Mouse (Mus musculus): Measurements from ENCODE around the gene Olfr1143. TPM values are rescaled to one million over a fixed set of nuclear protein-coding genes. Genes with fewer than 3 reads are reported as not detected.

Gene Olfr1143
- not detected for polyA plus RNA-seq (2017; shearing (Covaris generic))

- ATAC-seq: no peak
These were observed at the start of gene Olfr1143 for GRCm38 (mm10) chr2:87800292-87800691. Gene Olfr1143, plus strand, starts transcription at chr2:87800592.

DNA sequence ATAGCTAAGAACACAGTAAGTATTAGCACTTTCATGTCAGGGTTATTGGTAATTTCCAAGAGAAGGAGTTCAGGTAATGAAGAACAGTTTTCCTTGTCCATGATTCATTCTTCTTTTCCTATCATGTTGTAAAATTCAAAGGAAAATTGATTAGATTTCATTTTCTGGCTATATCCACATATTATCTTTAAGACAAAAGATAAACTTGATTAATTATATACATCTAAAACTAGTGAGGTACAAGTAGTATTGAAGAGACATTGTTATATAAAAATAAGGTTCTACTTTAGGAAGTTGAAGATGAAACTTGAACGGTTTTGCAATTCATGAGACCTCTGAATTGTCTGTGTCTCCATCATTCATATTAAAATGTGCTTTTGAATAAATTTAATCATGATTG lies 46.5 kb upstream of the Olfr1143 start, which contains the start of gene Olfr1141:
Gene Olfr1141, minus strand, starts transcription at position 101 of the 400 bp plus-strand sequence.
- no peak for ATAC-seq

DNA sequence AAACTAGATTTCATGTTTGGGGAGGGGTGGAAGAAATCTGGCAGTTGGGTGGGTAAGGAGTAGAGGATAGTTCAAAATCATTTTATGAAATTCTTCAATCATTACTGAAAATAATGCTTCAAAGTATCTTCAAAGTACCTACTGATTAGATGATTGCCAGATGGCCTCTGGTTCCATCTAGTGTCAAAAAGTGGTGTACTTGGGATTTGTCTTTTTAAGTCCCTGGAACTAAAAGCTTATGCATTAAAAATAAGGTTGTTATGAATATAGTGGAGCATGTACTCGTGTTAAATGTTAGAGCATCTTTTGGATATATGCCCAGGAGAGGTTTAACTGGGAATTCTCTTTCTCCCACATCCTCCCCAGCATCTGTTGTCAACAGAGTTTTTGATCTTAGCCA lies 24.2 kb upstream of the Olfr1143 start:
- ATAC-seq: no peak

DNA sequence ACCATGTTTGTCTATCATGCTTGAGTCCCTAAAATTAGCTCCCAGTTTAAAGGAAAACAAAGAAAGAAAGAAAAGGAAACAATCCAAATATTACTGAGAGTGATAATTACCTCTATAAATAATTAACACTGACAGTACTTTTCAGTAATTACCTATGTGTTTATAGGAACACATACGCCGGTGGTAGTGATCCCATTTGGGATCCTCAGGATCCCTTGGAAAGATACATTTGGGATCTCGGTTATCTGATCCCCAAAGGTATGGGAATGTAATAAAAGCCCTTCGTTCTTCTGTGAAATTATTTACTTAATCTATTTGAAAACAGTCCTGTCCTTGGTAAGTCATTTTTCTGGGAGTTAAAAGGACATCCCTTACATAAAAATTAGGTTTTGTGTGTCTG lies 21.2 kb upstream of the Olfr1143 start, which contains the start of gene Olfr152:
Gene Olfr152, plus strand, starts transcription at position 301 of the 400 bp plus-strand sequence.
- no peak for ATAC-seq

GRCm38 (mm10) chr2:87809522-87809921 lies 9.1 kb downstream of the Olfr1143 start, which contains the start of gene Olfr1145:
Gene Olfr1145, plus strand, starts transcription at chr2:87809822.
- no peak for ATAC-seq

DNA sequence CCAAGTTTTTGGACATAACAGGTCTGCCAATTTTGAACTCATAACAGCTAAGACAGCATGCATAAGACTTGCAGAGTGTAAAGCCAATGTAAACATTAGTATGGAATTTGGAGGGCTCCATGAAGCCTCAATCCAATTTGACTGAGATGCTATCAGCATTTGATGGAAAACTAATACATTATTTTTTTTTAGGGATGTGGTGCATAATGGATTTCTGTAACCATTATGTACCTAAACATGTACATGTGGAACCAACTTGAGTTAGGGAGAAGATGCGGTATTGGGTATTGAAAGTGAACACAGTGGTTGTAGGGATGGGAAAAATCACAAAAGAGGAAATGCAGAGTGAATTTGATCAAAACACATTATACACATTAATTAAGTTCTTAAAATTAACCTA lies 29.8 kb downstream of the Olfr1143 start, which contains the start of gene Olfr1148:
Gene Olfr1148, plus strand, starts transcription at position 301 of the 400 bp plus-strand sequence.
- no peak for ATAC-seq

- no peak for ATAC-seq
These were observed 43.3 kb downstream of the Olfr1143 start, which contains the start of gene Olfr1150-ps1 for GRCm38 (mm10) chr2:87843693-87844092. Gene Olfr1150-ps1, plus strand, starts transcription at chr2:87843993.

Other genes starting within 250 kb of the Olfr1143 start
- not detected for gene Olfr1129, start 226.7 kb upstream of the Olfr1143 start, polyA plus RNA-seq (2017; shearing (Covaris generic))
- gene Olfr1130, start 194.4 kb upstream of the Olfr1143 start, polyA plus RNA-seq (2017; shearing (Covaris generic)): not detected
- not detected for gene Olfr1131, start 173.5 kb upstream of the Olfr1143 start, polyA plus RNA-seq (2017; shearing (Covaris generic))
- gene Olfr1132, start 163.1 kb upstream of the Olfr1143 start, polyA plus RNA-seq (2017; shearing (Covaris generic)): not detected
- not detected for gene Olfr1133, start 153.2 kb upstream of the Olfr1143 start, polyA plus RNA-seq (2017; shearing (Covaris generic))
- not detected for gene Olfr1134, start 142.1 kb upstream of the Olfr1143 start, polyA plus RNA-seq (2017; shearing (Covaris generic))
- not detected for gene Olfr1135, start 126.9 kb upstream of the Olfr1143 start, polyA plus RNA-seq (2017; shearing (Covaris generic))
- gene Olfr1136, start 106.6 kb upstream of the Olfr1143 start, polyA plus RNA-seq (2017; shearing (Covaris generic)): not detected
- gene Olfr1137, start 87.4 kb upstream of the Olfr1143 start, polyA plus RNA-seq (2017; shearing (Covaris generic)): not detected
- gene Olfr1138, start 60.6 kb upstream of the Olfr1143 start, polyA plus RNA-seq (2017; shearing (Covaris generic)): not detected
- not detected for gene Olfr1140, start 56.8 kb upstream of the Olfr1143 start, polyA plus RNA-seq (2017; shearing (Covaris generic))
- not detected for gene Olfr1141, start 46.6 kb upstream of the Olfr1143 start, polyA plus RNA-seq (2017; shearing (Covaris generic))
- gene Olfr152, start 21.1 kb upstream of the Olfr1143 start, polyA plus RNA-seq (2017; shearing (Covaris generic)): not detected
- not detected for gene Olfr1145, start 9.2 kb downstream of the Olfr1143 start, polyA plus RNA-seq (2017; shearing (Covaris generic))
- not detected for gene Olfr1148, start 29.9 kb downstream of the Olfr1143 start, polyA plus RNA-seq (2017; shearing (Covaris generic))
- not detected for gene Olfr1150-ps1, start 43.4 kb downstream of the Olfr1143 start, polyA plus RNA-seq (2017; shearing (Covaris generic))
- not detected for gene Olfr1151, start 55.3 kb downstream of the Olfr1143 start, polyA plus RNA-seq (2017; shearing (Covaris generic))
- under 1 TPM in 1 of 2 experiments, not detected in 1; 0.08 TPM for gene Olfr1152, start 65.9 kb downstream of the Olfr1143 start, polyA plus RNA-seq (2017; shearing (Covaris generic))
- gene Olfr1153, start 94.4 kb downstream of the Olfr1143 start, polyA plus RNA-seq (2017; shearing (Covaris generic)): not detected
- gene Olfr1154, start 104.6 kb downstream of the Olfr1143 start, polyA plus RNA-seq (2017; shearing (Covaris generic)): not detected
- gene Olfr1155, start 144.5 kb downstream of the Olfr1143 start, polyA plus RNA-seq (2017; shearing (Covaris generic)): not detected
- under 1 TPM in 1 of 2 experiments, not detected in 1; 0.20 TPM for gene Olfr1156, start 152.5 kb downstream of the Olfr1143 start, polyA plus RNA-seq (2017; shearing (Covaris generic))
- gene Olfr1157, start 167.7 kb downstream of the Olfr1143 start, polyA plus RNA-seq (2017; shearing (Covaris generic)): under 1 TPM in 1 of 2 experiments, not detected in 1; 0.15 TPM
- gene Olfr74, start 174.1 kb downstream of the Olfr1143 start, polyA plus RNA-seq (2017; shearing (Covaris generic)): not detected
- gene Olfr1158, start 189.5 kb downstream of the Olfr1143 start, polyA plus RNA-seq (2017; shearing (Covaris generic)): not detected
- not detected for gene Olfr1160, start 207.7 kb downstream of the Olfr1143 start, polyA plus RNA-seq (2017; shearing (Covaris generic))
- not detected for gene Olfr1161, start 222.2 kb downstream of the Olfr1143 start, polyA plus RNA-seq (2017; shearing (Covaris generic))
- gene Olfr73, start 237.1 kb downstream of the Olfr1143 start, polyA plus RNA-seq (2017; shearing (Covaris generic)): not detected